Mouse (Mus musculus): Measurements from ENCODE around the gene Rab25.

DNA sequence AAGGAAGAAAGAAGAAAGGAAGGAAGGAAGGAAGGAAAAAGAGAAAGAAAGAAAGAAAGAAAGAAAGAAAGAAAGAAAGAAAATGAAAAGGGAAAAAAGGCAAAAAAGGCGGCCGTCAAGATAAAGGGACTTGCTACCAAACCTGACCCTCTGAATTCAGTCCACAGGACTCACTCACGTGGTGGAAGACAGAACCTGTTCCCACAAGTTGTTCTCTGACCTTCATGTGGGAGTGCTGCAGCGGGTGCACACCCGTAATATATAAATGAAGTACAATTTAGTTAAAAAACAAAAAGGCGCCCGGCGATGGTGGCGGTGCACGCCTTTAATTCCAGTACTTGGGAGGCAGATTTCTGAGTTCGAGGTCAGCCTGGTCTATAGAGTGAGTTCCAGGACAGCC is 19.5 kb downstream of the Rab25 start:
- no peak for TF ChIP-seq CTCF (IDR thresholded peaks at IDR 0.05; ENCODE audit: low read depth, low read length)
- no peak for TF ChIP-seq GATA1 (IDR thresholded peaks at IDR 0.05; ENCODE audit: borderline replicate concordance, low read length)
- TF ChIP-seq GATA2 (IDR thresholded peaks at IDR 0.05; ENCODE audit: borderline replicate concordance, low read depth, low read length), result no peak
- no peak for TF ChIP-seq POLR2AphosphoS5 (IDR thresholded peaks at IDR 0.05; ENCODE audit: insufficient replicate concordance, low read depth, low read length)
- no peak for TF ChIP-seq TAL1 (conservative IDR thresholded peaks at IDR 0.05; ENCODE audit: low read depth, low read length)
